Mouse (Mus musculus) frontal cortex, postnatal 10 days (tissue): ENCODE data around the gene Gstm3.
"Not testable (repeated sequence)": the region's sequence is repeated elsewhere in the genome, so short reads cannot be mapped to it uniquely, and the experiment has no call there.

Experiments
- DNase-seq, 2 experiments: peaks; one replicate each; pipeline ENCODE4 v3.0.0; 2022; ENCODE audit warnings: low spot score in 2 of 2, mixed read lengths in 1 of 2

Gene Gstm3

DNA sequence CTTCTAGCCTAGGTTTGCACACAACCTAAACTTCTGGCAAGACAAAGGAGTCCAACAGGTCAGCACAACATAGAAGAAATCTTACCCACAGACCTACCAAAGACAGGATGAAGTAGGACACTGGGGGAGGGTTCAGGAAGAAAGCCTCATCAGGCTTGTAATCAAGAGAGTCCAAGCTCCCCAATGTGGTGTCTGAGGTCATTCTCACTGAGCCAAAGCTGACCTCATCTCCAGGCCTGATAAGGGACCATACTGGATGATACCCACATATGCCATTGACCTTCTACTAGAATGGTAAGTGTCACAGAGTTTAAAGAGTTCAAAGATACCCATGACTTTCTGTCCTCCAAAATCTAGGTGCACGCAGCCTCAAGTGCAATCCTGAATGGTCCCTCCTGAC lies 5.2 kb upstream of the Gstm3 start:
- DNase-seq, result no peak

DNA sequence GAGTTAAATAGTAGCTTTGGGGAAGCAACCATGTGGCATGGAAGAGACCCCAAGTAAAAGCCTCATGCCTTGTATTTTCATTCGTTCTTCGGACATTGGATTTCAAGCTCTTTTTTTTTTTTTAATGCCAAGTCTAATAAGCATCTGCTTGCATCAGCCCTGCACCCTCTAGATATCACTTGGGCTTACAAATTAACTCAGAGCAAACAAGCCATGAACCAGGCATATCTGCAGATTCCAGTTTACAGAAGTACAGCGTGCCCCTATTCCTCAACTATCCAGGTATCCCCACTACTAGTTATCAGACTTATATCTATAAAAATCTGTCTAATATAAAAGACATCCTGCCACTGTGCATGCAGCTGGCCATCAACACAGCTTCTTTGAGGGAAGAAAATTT lies 3.0 kb upstream of the Gstm3 start:
- DNase-seq, result no peak

DNA sequence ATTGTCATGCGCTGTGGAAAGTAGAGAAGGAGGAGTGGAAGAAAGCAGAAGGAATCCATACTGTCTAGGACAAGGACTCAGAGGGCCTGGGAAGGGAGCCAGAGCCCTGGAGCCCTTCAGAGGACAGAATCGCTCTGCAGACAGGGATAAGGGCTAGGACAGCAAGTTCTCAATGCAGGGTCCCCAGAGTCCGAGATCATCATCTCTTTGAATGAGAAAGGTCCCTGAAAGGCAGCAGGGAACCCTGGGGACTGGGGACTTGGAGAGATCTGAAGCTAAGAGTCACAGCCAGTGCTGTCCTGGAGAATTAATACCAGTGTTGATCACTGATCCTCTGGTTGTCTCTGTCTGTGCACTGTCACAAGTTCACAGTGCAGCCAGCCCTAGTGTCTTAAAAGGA lies 2.0 kb upstream of the Gstm3 start:
- DNase-seq, result not testable (repeated sequence)

DNA sequence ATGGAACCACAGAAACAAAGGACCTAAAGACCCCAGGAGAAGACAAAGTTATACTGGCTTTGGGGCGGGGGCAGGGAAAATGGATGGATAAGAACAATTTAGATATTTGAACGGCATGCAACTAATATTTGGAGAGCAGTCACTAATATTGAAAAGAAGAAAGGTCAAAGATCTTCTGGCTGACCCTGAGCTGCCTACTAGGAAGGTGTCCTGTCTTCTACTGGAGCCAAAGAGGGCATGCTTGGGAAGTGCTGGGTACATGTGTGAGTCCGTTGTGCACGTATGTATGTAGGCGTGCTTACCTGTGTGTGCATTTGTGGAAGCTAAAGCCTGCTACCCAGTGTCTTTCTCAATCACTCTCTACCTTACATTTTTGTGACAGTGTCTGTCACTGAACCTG lies 2.5 kb downstream of the Gstm3 start:
- DNase-seq, result no peak

DNA sequence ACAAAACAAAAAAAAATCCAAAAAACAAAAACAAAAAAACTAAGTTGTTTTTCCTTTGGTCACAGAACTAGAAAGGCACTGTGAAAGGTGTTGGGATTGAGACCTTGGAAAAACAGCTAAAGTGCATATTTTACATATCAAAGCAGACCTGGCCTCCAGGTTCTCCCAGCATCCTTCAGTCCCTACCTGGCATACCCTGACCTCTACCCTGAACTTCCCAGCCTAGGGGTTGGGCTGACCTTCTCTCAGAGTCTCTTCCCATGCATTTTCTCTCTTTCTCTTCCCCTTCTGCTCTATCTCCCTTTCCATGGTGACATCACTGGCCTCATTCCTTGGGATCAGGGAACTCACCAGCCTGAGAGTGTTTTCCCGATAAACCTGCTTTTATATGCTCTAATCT lies 3.5 kb downstream of the Gstm3 start:
- DNase-seq, result no peak

DNA sequence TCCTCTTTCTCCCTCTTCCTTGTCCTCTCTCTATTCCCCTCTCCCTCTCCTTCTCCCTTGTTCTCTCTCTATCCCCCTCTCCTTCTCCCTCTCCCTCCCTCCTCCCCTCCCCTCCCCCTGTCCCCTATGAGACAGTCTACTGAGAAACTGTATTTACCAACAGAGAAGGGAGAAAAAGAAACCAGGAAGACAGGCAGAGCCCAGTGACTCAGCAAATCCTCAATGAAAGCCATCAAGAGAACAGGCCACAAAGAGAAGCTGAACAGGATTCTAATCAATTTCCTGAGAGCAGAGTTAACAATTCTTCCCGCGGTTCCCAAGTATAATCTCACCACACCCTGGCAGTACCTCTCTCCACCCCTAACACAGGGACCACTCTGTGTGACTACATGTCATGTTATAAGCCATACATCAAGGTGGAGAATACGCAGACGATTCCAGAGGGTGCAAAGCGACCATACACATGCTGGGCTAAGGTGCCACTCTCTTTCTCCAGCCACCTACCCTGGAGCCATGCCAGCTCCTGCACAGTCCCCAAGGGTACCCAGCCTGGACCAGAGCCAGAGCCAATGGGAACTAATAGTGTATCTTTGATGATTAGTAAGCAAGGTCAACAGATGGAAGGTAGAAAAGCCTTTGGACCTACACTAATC lies 4.3 kb downstream of the Gstm3 start:
- DNase-seq, result no peak

DNA sequence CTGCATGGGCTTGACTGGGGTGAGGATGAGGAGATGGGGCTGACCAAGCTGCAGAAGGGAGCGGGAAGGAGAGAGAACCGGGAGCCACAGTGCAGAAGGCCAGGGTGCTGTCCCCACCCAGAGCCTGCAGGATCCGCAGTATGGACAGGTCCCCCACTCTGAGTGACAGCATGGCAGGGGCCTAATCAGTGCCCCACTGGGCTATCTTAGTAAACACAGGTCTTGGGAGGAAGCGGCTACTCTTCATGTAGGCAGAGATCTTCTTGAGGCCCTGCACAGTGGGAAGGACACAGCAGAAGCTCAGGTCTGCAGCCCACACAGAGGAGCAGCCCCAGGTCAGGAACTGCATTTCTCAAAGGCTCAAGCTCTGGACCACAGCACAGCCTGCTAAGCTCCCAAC lies 5.1 kb downstream of the Gstm3 start:
- DNase-seq, result no peak

DNA sequence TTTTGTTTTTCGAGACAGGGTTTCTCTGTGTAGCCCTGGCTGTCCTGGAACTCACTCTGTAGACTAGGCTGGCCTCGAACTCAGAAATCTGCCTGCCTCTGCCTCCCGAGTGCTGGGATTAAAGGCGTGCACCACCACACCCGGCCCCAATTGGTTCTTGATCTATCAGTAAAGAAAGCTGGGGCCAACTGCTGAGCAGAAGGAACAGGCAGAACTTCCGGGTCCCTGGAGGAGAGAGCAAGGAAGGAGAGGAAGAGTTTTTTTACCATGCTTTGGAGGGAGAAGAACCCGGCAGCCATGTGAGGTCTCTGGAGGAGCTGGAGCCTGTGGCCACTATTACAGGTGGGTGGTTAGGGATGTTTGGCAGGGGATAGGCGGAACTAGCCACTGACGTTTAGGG lies 13.8 kb downstream of the Gstm3 start:
- DNase-seq, result not testable (repeated sequence)

DNA sequence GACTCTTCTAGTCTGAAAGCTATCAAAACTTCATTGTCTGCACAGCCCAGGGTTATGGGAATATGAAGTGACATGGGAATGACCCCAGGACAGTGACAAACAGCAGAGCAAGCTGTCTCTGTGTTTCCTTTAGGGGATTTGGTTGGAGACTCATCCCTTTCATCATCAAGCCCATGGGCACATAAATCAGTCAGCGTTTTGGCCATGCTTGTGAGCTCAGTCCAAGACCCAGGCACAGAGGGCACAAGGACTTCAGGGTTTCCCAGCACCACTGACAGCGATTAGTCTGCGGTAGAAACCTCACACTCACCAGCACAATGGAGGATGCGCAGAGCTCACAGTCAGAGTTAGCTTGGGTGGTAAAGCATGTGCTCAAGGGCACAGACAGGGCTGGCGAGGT lies 15.2 kb downstream of the Gstm3 start:
- no peak for DNase-seq

DNA sequence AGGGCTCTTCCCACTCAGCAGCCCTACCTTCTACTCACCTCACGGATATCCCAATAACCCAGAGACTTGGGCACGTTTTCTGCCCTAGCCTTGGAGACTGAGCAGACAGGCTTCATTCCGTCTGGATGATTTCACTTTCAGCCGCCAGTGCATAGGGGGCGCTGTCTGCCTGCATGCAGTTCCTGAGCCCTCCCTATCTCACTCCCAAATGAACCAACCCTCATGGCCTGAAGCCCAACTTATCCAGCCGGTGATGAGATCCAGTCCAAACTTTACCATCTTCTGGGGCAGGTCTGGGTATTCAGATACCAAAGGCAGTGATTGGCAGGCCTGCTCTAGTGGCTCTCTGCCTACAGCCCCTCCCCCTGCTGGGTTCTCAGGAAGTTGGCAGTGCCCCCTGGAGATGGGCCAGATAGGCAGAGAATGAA lies 15.7 kb downstream of the Gstm3 start:
- peak; percentile 51 to 57 for DNase-seq

DNA sequence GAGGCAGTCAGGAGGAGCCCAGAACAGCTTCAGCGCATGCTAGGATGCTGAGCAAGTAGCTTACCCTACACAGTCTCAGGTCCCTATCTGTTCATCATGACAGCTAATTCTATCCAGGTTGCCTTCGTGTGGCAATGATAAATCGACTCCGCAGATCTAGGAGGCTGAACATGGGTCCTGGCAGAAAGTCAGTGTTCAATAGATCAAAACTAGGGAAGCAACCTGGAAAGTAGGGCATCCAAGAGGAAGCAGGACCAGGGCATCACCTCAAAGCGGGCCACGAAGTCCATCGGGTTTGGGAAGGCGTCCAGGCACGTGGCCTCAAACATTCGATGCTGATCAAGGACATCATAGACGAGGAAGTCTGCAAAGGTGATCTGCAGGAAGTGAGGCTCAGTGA lies 18.6 kb downstream of the Gstm3 start:
- no peak for DNase-seq

DNA sequence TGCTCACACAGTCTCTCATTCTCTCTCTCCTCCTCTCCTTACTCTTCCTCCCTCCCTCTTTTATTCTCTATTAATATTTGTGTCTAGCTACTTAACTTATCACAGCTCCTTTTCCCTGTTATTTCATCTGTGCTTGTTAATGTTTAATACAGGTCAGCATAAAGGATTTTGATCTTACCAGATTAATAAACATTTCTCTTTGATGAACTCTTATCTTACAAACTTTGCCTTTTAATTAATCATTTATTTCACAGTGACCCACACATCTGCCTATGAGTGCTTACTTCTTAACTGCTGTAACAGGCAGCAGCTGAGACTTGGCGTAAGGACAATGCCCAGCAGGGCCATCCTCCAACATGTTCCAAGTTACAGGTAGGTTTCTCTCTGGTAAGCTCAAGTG lies 19.6 kb downstream of the Gstm3 start:
- not testable (repeated sequence) for DNase-seq

DNA sequence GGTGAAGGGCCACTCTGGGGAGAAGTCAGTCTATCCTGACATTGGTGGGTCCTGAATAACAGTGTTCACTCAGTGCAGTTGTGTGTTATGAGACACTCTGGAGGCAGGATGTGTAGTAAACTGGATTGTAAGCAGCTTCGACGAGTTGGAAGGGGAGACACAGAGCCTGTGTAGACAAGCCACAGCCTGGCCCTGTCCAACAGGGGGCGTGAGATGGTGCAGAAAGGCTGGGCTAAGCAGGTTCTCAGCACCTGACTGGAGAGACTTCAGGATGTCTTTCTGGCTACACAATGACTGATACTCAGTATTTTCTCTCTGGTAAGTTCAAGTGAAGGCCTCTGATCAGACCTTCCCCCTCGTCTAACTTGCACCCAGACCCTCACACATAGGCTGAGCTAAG lies 23.4 kb downstream of the Gstm3 start:
- no peak for DNase-seq

DNA sequence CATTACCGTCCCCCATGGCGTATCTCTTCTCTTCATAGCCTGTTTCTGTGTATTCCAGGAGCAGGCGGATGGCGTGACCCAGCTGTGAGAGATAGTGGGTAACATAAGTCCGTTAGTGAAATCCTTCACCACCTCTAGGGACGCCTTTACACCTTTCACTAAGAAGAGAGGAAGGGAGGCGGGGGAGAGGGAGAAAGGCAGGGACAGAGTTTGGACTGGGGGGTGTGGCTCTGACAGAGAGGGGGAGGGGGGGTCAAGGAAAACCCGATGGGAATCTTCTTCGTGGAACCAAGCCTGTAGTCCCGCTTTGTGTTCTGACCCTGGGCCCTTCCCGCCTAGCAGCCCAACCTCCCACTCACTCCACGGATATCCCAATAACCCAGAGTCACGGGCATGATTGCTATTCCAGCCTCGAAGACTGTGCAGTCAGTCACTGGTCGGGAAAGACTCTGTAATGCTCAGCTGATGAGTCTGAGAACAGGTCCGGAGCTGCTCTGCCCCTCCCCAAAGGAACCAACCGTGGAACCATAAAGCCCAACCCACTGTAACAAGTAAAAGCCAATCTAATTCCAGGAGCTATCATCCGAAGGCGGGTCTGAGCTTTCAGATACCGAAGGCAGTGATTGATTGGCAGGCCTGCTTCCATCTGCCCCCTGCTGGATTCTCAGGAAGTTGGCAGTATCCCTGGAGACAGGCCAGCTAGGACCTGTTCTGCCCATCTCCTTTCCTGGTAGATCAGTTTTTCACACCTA lies 25.7 kb downstream of the Gstm3 start, which contains the start of gene Gstm6:
TSS of gene Gstm6 (minus strand) at position 511 of the 752 bp plus-strand sequence.
- DNase-seq, result no peak

DNA sequence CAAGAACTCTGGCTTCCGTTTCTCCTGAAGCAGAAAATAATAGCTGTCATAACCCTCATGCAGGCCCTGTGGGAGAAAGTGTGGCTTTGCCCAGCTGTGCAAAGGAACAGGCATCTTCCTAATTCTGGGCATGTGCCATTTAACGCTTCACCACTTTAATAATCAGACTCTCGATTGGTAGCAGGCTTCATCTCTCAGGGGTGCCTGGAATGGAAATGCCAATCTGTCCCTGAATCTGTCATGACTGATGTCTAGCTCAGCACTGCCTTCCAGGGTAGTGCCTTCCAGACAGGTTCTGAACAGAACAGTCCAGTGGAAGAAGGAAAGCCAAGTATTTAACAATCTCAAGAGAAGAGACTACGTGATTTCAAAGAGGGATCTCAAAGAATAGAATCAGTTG lies 27.8 kb downstream of the Gstm3 start:
- DNase-seq, result no peak

DNA sequence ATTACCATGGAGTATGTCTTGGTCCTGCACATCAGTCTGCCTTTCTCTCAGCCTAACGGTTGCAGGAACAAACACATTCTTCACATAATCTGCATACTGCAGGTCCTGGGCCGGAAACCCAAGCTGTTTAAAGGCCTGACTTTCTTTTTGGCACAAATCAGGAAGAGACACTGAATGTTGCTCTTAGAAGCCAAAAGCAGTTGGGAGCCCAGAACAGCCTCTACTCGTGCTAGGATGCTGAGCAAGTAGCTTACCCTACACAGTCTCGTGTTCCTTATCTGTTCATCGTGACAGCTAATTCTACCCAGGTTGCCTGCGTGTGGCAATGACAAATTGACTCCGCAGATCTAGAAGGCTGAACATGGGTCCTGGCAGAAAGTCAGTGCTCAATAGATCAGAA lies 28.6 kb downstream of the Gstm3 start:
- no peak for DNase-seq

DNA sequence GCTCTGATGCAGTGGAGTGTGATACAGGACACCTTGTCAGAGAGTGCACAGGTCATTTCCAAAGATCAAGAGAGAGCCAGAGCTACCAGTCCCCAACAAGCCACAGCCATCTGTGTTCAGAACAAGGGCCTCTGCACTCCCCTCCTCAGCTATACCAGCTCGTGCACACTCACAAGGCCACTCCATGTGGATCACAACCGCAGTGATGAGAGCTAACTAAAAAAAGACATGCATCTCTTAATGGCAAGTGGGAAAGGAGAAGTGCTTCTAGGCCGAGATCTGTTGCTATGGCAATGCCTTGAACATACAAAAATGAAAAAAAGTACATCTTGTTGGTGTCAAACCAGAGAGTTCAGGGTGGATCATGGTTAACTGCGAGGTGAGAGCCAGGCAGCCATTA lies 29.3 kb downstream of the Gstm3 start:
- peak in 1 of 2 experiments; percentile 54 for DNase-seq

DNA sequence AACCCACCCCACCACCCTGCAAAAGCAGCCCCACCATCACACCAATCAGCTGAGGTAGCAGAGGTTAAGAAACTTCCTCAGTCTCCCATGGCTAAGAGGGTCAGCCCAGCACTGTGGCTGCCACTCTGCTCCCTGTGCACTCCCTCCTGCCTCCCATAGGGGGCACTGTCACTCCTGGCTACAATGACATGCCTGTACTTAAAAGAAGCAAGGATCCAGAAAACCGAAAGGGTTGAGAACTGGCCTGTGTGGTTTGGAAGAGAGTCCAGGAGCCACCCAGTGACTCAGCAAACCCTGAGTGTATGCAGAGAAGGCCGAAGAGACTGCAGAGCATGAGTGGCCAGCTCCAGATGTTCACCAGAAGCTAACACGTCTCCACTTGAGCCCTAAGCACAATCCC lies 29.7 kb downstream of the Gstm3 start:
- peak in 1 of 2 experiments; percentile 53 for DNase-seq

DNA sequence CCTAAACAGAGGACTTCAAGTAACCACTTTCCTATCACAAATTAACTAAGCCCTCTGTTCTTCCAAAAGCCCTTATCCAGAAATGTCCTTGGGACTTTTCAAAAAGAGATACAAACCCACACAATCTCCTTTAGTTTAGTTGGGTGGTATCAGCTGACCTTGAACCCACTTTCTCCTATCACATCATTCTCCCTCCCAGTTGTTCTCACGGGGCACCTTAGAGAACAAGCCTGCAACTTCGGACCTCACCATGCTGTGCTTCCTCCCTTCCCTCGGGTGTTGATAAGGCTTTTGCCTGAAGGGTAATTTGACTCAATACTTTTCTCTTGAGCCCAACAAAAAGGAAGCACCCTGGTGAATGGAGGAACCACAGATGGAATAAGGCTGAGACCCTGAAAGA lies 33.2 kb downstream of the Gstm3 start:
- DNase-seq, result no peak

DNA sequence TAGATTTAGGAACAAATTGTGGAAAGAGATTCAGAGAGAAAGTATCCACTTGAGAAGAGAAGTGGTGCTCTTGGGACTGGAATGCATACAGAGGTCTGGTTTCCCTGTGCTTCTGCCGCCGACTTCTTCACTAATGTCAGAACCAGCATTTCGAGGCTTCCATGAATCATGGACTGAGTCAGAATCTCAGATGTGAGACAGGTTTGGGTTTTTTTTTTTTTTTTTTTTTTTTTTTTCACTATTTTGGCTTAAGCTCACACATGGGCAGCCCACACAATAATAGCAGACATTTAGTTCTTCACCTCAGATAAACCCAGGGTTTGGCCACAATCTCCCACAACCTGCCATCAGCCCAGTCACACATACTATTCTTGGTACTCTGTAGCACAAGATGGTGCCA lies 33.8 kb downstream of the Gstm3 start:
- DNase-seq, result no peak

DNA sequence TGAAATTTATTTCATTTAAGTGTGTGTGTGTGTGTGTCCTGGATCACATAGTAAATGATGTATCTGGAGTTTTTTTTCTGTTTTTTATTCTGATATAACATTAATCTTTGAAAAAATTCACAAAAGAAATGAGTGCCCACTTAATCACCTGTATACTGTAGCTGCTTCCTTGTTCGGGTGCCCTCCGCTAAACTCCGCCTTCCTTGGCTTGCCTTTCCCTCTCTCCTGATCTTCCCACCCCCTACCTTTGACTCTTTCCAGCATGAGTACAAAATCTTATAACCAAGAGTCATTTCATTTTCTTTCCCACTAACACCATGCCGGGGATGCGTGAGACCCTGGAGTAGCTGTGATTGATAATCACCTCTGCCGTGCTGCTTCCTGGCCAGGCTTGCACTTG lies 37.0 kb downstream of the Gstm3 start:
- no peak for DNase-seq

DNA sequence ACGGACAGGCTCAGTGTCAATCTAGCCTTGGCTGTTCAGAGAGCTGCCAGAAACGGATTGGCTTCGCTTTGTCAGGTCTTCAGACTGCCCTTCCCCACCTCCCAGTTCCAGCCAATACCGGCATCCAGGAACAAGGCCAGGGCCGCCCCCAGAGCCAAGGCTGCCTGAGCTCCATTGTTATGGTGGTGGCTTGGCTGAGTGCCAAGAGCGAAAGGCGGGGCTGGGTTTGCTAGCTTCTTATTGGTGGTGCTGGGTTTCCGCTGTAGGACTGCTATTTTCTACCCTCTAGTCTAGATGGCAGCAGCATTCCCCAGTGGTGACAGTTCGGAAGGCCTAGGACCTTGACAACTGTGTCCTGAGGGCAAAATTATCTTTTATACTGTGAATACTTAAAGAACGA lies 37.4 kb downstream of the Gstm3 start, which contains the start of gene Gstm7:
TSS of gene Gstm7 (minus strand) at position 148 of the 400 bp plus-strand sequence.
- DNase-seq, result peak; percentile 96 to 98

DNA sequence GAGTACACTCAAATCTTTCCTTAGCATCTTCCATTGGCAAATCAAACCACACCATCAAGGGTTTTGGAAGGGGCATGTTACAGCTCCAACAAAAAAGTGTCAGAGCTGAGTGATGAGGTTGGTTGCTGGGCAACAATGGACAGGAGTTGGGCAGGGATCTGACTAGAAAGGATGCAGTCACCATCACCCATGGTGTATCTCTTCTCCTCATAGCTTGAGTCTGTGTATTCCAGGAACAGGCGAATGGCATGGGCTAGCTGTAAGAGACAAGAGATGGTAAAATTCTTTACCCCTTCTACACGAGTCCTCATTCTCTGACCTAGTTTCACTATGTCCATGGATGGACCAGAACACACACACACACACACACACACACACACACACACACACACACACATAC lies 37.9 kb downstream of the Gstm3 start:
- no peak for DNase-seq
